Mouse (Mus musculus) intestine, embryonic 14.5 days (tissue): ENCODE measurements at regions not wholly inside any gene's neighbourhood (a gene's known extent, or its start where the extent isn't known, plus 50 kb on each side); places are given as distances from the start of the nearest gene placed in this dataset.

Experiments used
- ATAC-seq: fragments of 200-750 bp; cut with Nextera tagmentation; replicated peaks from 2 replicates; pipeline ENCODE4 v1.8.0; 2017; ENCODE audit warnings: low read depth, moderate number of reproducible peaks, moderate TSS enrichment, moderate library complexity; ENCODE audit not compliant: low FRiP score, low TSS enrichment
- DNase-seq: peaks from one replicate; pipeline ENCODE4 v3.0.0-alpha.2; 2018; ENCODE audit warnings: low spot score
- H3K27ac ChIP-seq: fragments of 300-500 bp; sonication (generic); 2 replicates; pipeline ENCODE4 v1.5.1; 2014; ENCODE audit warnings: low read depth, mild to moderate bottlenecking, control low read depth
- H3K27me3 ChIP-seq: fragments of 300-500 bp; sonication (generic); replicated peaks from 2 replicates; pipeline ENCODE4 v1.6.1; 2014; ENCODE audit warnings: low read length, control low read depth; ENCODE audit not compliant: control insufficient read depth, insufficient read depth
- H3K36me3 ChIP-seq: fragments of 300-500 bp; sonication (generic); 2 replicates; pipeline ENCODE4 v1.6.1; 2014; ENCODE audit warnings: low read length, control low read depth; ENCODE audit not compliant: control insufficient read depth, insufficient read depth
- H3K4me1 ChIP-seq: fragments of 300-500 bp; sonication (generic); replicated peaks from 2 replicates; pipeline ENCODE4 v1.6.1; 2014; ENCODE audit warnings: low read length, control low read depth, mixed read lengths; ENCODE audit not compliant: control insufficient read depth, insufficient read depth
- H3K4me2 ChIP-seq: fragments of 300-500 bp; sonication (generic); 2 replicates; pipeline ENCODE4 v1.6.1; 2014; ENCODE audit warnings: low read length
- H3K4me3 ChIP-seq: fragments of 300-500 bp; sonication (generic); 2 replicates; pipeline ENCODE4 v1.5.1; 2014; ENCODE audit warnings: low read depth, low read length, control low read depth, mixed read lengths
- H3K9ac ChIP-seq: fragments of 300-500 bp; sonication (generic); 2 replicates; pipeline ENCODE4 v1.6.1; 2014; ENCODE audit warnings: mild to moderate bottlenecking, low read length
- H3K9me3 ChIP-seq: fragments of 300-500 bp; sonication (generic); 2 replicates; pipeline ENCODE4 v1.6.1; 2016; ENCODE audit warnings: low read length, control low read depth; ENCODE audit not compliant: control insufficient read depth
- WGBS: fragments of 180-500 bp; shearing (Covaris S2); extraction: QIAGEN DNeasy Blood & Tissue Kit; methylation state at CpG from one replicate; pipeline ENCODE4 v1.1.7; 2014; 5-methylcytosine and 5-hydroxymethylcytosine counted together

- H3K4me1 ChIP-seq: no peaks in the 10 kb centered on the region
- DNase-seq: no peak
- H3K36me3 ChIP-seq: no peaks in the 10 kb centered on the region
- no peaks in the 10 kb centered on the region for H3K9me3 ChIP-seq
- no peak for ATAC-seq
- no peak overlapping the region for H3K27ac ChIP-seq
- no peak overlapping the region for H3K4me2 ChIP-seq
- H3K4me3 ChIP-seq: no peak overlapping the region
- H3K9ac ChIP-seq: no peak overlapping the region
- H3K27me3 ChIP-seq: no peaks in the 10 kb centered on the region
- 78% methylated on average over 1 of the region's 1 CpGs for WGBS
Measured at GRCm38 (mm10) chrX:47330969-47331368, 561.8 kb downstream of the Smarca1 start.

GRCm38 (mm10) chrX:47328817-47329216, 564.0 kb downstream of the Smarca1 start:
- Histone ChIP-seq H3K36me3 (no peaks in the 10 kb centered on the region), H3K9ac (no peak overlapping the region), H3K4me3 (no peak overlapping the region), H3K4me1 (no peaks in the 10 kb centered on the region), H3K9me3 (no peaks in the 10 kb centered on the region), H3K4me2 (no peak overlapping the region), H3K27me3 (no peaks in the 10 kb centered on the region), H3K27ac (no peak overlapping the region)
- ATAC-seq (no peak), DNase-seq (no peak)

GRCm38 (mm10) chrX:47315810-47316209, 577.0 kb downstream of the Smarca1 start:
- Histone ChIP-seq H3K4me2 (no peak overlapping the region), H3K9ac (no peak overlapping the region), H3K36me3 (no peaks in the 10 kb centered on the region), H3K4me3 (no peak overlapping the region), H3K9me3 (no peaks in the 10 kb centered on the region), H3K27me3 (no peaks in the 10 kb centered on the region), H3K4me1 (no peaks in the 10 kb centered on the region), H3K27ac (no peak overlapping the region)
- WGBS: 59% methylated on average over 3 of the region's 3 CpGs
- ATAC-seq (no peak), DNase-seq (no peak)

- Histone ChIP-seq H3K9me3 (no peaks in the 10 kb centered on the region), H3K4me1 (no peaks in the 10 kb centered on the region), H3K4me2 (no peak overlapping the region), H3K27ac (no peak overlapping the region), H3K4me3 (no peak overlapping the region), H3K36me3 (no peaks in the 10 kb centered on the region), H3K9ac (no peak overlapping the region), H3K27me3 (no peaks in the 10 kb centered on the region)
- DNase-seq (no peak), ATAC-seq (no peak)
- WGBS: 45% methylated on average over 2 of the region's 2 CpGs
Measured at GRCm38 (mm10) chrX:47307140-47307539, 585.6 kb downstream of the Smarca1 start.

- Histone ChIP-seq H3K9ac (no peak overlapping the region), H3K4me1 (no peaks in the 10 kb centered on the region), H3K27ac (no peak overlapping the region), H3K36me3 (no peaks in the 10 kb centered on the region), H3K4me2 (no peak overlapping the region), H3K27me3 (no peaks in the 10 kb centered on the region), H3K9me3 (no peaks in the 10 kb centered on the region), H3K4me3 (no peak overlapping the region)
- 32% methylated on average over 2 of the region's 2 CpGs for WGBS
- DNase-seq: no peak
- ATAC-seq: no peak
Measured at GRCm38 (mm10) chrX:47303547-47303946, 589.2 kb downstream of the Smarca1 start.

- Histone ChIP-seq H3K36me3 (no peaks in the 10 kb centered on the region), H3K4me3 (no peak overlapping the region)
Measured at GRCm38 (mm10) chrX:47292548-47293147, 600.1 kb downstream of the Smarca1 start.

More at GRCm38 (mm10) chrX:47292548-47293147, 600.1 kb downstream of the Smarca1 start:
- Histone ChIP-seq H3K27me3 (no peaks in the 10 kb centered on the region), H3K9me3 (no peaks in the 10 kb centered on the region), H3K4me2 (no peak overlapping the region), H3K4me1 (no peaks in the 10 kb centered on the region), H3K9ac (no peak overlapping the region), H3K27ac (no peak overlapping the region)
- no peak for ATAC-seq
- DNase-seq: peak; percentile 50
